Mouse (Mus musculus) hindbrain, embryonic 14.5 days (tissue): ENCODE data around the gene Cdh19. TPM values are rescaled to one million over a fixed set of nuclear protein-coding genes. Genes with fewer than 3 reads are reported as not detected.

ENCODE experiments used
- ATAC-seq: fragments of 200-750 bp; cut with Nextera tagmentation; 2 replicates; pipeline ENCODE4 v1.8.0; 2017; ENCODE audit warnings: moderate number of reproducible peaks, mild to moderate bottlenecking, moderate TSS enrichment, moderate library complexity; ENCODE audit not compliant: low FRiP score
- DNase-seq: peaks from one replicate; pipeline ENCODE4 v3.0.0-alpha.2; 2015; ENCODE audit warnings: low spot score
- H3K27ac ChIP-seq: fragments of 300-500 bp; sonication (generic); 2 replicates; pipeline ENCODE4 v1.5.1; 2014; ENCODE audit warnings: mild to moderate bottlenecking, moderate library complexity
- H3K27me3 ChIP-seq: fragments of 300-500 bp; sonication (generic); 2 replicates; pipeline ENCODE4 v1.6.1; 2014; ENCODE audit warnings: mild to moderate bottlenecking, low read length, mixed read lengths; ENCODE audit not compliant: control insufficient read depth, insufficient read depth
- H3K36me3 ChIP-seq: fragments of 300-500 bp; sonication (generic); replicated peaks from 2 replicates; pipeline ENCODE4 v1.6.1; 2014; ENCODE audit not compliant: control insufficient read depth, insufficient read depth
- H3K4me1 ChIP-seq: fragments of 300-500 bp; sonication (generic); replicated peaks from 2 replicates; pipeline ENCODE4 v1.6.1; 2014; ENCODE audit warnings: antibody characterized with exemption, low read length, mixed read lengths; ENCODE audit not compliant: control insufficient read depth, insufficient read depth
- H3K4me2 ChIP-seq: fragments of 300-500 bp; sonication (generic); replicated peaks from 2 replicates; pipeline ENCODE4 v1.6.1; 2014; ENCODE audit warnings: mild to moderate bottlenecking, moderate library complexity
- H3K4me3 ChIP-seq: fragments of 300-500 bp; sonication (generic); replicated peaks from 2 replicates; pipeline ENCODE4 v1.5.1; 2014; ENCODE audit warnings: mild to moderate bottlenecking, low read length
- H3K9ac ChIP-seq: fragments of 300-500 bp; sonication (generic); 2 replicates; pipeline ENCODE4 v1.6.1; 2014
- H3K9me3 ChIP-seq: fragments of 300-500 bp; sonication (generic); 2 replicates; pipeline ENCODE4 v1.6.1; 2016; ENCODE audit warnings: low read length; ENCODE audit not compliant: control insufficient read depth
- WGBS: fragments of 180-500 bp; shearing (Covaris S2); extraction: QIAGEN DNeasy Blood & Tissue Kit; methylation state at CpG from one replicate; pipeline ENCODE4 v1.1.7; 2014; 5-methylcytosine and 5-hydroxymethylcytosine counted together
- polyA plus RNA-seq: library from polyadenylated mRNA; unstranded; fragments of >200 nt; fragmentation: Nextera tagmentation; extraction: Ambion mirVana; gene quantifications from 2 replicates; pipeline ENCODE4 v1.2.1, GENCODE M21; 2014

Gene Cdh19
- polyA plus RNA-seq = 0.56 and 0.64 TPM in 2 replicates

GRCm38 (mm10) chr1:110977484-110977883, at the start of gene Cdh19:
Gene Cdh19 (minus strand): TSS chr1:110977584.
- no peak for ATAC-seq
- no peak for DNase-seq
- Histone ChIP-seq H3K27ac (no peak within 1 kb of the TSS), H3K36me3 (no peaks in the 10 kb centered on the region), H3K4me1 (no peaks in the 10 kb centered on the region), H3K27me3 (no peaks in the 10 kb centered on the region), H3K4me2 (no peak within 1 kb of the TSS), H3K9me3 (no peaks in the 10 kb centered on the region), H3K4me3 (no peak within 1 kb of the TSS), H3K9ac (no peak within 1 kb of the TSS)
- WGBS = 42% methylated on average over 2 of the region's 2 CpGs

DNA sequence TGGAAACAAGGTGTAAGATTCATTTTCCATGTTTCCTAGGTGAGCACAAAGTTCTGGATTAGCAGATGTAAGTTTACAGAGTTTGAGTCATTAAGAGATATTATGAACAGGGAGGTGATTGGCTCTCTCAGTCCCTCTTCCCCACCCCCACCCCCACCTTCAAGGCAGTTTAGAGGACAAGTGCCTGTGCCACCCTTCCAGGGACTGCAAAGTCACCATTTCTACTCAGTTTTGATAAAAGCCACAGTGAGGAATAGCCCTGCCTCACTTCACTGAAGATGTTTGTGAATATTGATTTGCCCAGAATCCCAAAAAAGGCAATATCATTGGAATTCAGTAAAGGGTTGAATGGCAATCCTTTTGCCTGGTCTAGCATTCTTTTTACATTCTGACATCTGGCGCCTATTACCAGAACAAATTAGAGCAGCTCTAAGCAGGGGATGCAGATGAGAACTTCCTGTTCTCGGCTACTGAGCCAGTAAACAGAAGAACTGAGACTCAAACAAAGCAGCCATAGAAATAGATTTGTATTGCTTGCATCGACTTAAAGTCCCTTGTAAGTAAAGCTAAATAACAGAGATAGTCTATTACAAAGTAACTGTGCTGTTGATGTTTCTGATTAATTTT, 43.2 kb upstream of the Cdh19 start:
- Histone ChIP-seq H3K27ac (no peak overlapping the region), H3K9me3 (no peaks in the 10 kb centered on the region), H3K4me1 (no peaks in the 10 kb centered on the region), H3K4me3 (no peak overlapping the region), H3K27me3 (no peaks in the 10 kb centered on the region), H3K4me2 (no peak overlapping the region), H3K9ac (no peak overlapping the region), H3K36me3 (no peaks in the 10 kb centered on the region)
- WGBS = 29% methylated on average over 3 of the region's 3 CpGs
- DNase-seq (no peak), ATAC-seq (no peak)

- DNase-seq (no peak), ATAC-seq (no peak)
- Histone ChIP-seq H3K27ac (no peak overlapping the region), H3K9ac (no peak overlapping the region), H3K27me3 (no peaks in the 10 kb centered on the region), H3K4me1 (no peaks in the 10 kb centered on the region), H3K4me2 (no peak overlapping the region), H3K9me3 (no peaks in the 10 kb centered on the region), H3K4me3 (no peak overlapping the region), H3K36me3 (no peaks in the 10 kb centered on the region)
These were observed 40.3 kb upstream of the Cdh19 start for GRCm38 (mm10) chr1:111017640-111018039.

GRCm38 (mm10) chr1:110989824-110990223, 12.4 kb upstream of the Cdh19 start:
- H3K4me1 ChIP-seq = no peaks in the 10 kb centered on the region
- ATAC-seq (no peak), DNase-seq (no peak)
- H3K36me3 ChIP-seq = no peaks in the 10 kb centered on the region
- no peaks in the 10 kb centered on the region for H3K27me3 ChIP-seq
- no peak overlapping the region for H3K27ac ChIP-seq
- H3K9me3 ChIP-seq = no peaks in the 10 kb centered on the region
- H3K4me2 ChIP-seq = no peak overlapping the region
- H3K4me3 ChIP-seq = no peak overlapping the region
- no peak overlapping the region for H3K9ac ChIP-seq

DNA sequence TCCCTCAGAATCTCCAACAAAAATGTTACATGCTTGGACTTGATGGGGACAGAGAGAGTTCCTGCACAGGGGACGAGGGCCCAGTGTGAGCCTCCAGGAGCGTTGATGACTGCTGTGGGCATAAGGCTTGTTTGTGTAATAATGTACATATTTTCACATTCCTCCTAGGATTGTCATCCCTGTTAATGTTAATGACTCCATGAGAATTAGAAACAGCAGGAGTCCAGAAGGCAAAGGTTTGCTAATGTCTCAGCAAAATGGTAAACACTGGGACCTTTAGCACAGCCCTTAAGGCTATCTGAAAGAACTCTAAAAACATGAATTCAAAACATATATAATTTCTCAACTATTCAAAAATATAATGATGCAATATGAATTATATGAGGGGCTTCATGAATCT, 8.2 kb downstream of the Cdh19 start:
- WGBS = 76% methylated on average over 2 of the region's 2 CpGs
- no peak for ATAC-seq
- H3K27me3 ChIP-seq = no peaks in the 10 kb centered on the region
- no peaks in the 10 kb centered on the region for H3K9me3 ChIP-seq
- H3K4me1 ChIP-seq = no peaks in the 10 kb centered on the region
- no peak overlapping the region for H3K27ac ChIP-seq
- no peak overlapping the region for H3K9ac ChIP-seq
- H3K4me3 ChIP-seq = no peak overlapping the region
- no peak overlapping the region for H3K4me2 ChIP-seq
- DNase-seq = no peak
- no peaks in the 10 kb centered on the region for H3K36me3 ChIP-seq

- Histone ChIP-seq H3K9me3 (no peaks in the 10 kb centered on the region), H3K27ac (no peak overlapping the region), H3K9ac (no peak overlapping the region), H3K4me3 (no peak overlapping the region), H3K27me3 (no peaks in the 10 kb centered on the region), H3K36me3 (no peaks in the 10 kb centered on the region), H3K4me2 (no peak overlapping the region), H3K4me1 (no peaks in the 10 kb centered on the region)
- WGBS = 95% methylated on average over 1 of the region's 1 CpGs
- ATAC-seq (no peak), DNase-seq (no peak)
These were observed 67.6 kb downstream of the Cdh19 start for GRCm38 (mm10) chr1:110909752-110910151.

DNA sequence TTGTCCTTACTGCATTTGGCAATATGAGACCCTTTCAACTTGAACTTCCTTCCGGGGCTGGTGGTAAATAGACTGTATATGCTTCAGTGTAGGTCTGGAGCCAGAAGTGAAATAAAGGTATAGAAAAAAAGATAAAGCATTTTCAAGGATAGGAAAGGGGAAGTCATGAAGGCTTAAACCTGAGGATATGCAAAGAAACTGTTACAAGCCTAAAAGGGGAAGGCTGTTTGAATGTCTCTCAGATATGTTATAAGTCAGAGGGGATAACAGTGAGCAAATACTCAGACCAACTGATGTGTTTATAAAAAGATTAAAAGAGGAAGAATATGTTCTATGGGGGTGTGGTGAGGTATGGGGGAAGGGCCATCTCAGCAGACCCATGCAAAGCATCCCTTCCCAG, 68.2 kb downstream of the Cdh19 start:
- ATAC-seq = no peak

GRCm38 (mm10) chr1:110904266-110904665, 73.1 kb downstream of the Cdh19 start:
- ATAC-seq (no peak), DNase-seq (no peak)
- no peaks in the 10 kb centered on the region for H3K4me1 ChIP-seq
- H3K9me3 ChIP-seq = no peaks in the 10 kb centered on the region
- no peaks in the 10 kb centered on the region for H3K36me3 ChIP-seq
- H3K4me2 ChIP-seq = no peak overlapping the region
- H3K27me3 ChIP-seq = no peaks in the 10 kb centered on the region
- H3K9ac ChIP-seq = no peak overlapping the region
- H3K27ac ChIP-seq = no peak overlapping the region
- 76% methylated on average over 2 of the region's 2 CpGs for WGBS
- no peak overlapping the region for H3K4me3 ChIP-seq

More for the DNA sequence above, 68.2 kb downstream of the Cdh19 start:
- Histone ChIP-seq H3K9me3 (no peaks in the 10 kb centered on the region), H3K4me3 (no peak overlapping the region), H3K4me2 (no peak overlapping the region), H3K9ac (no peak overlapping the region), H3K4me1 (no peaks in the 10 kb centered on the region), H3K36me3 (no peaks in the 10 kb centered on the region), H3K27me3 (no peaks in the 10 kb centered on the region), H3K27ac (no peak overlapping the region)
- WGBS = 81% methylated on average over 1 of the region's 1 CpGs
- DNase-seq = no peak
